ENCODE assay signal across 19 mouse cellular contexts in genomic region chr17:65842669-65843381, GRCm38 (mm10). TPM values are rescaled to one million over a fixed set of nuclear protein-coding genes. Genes with fewer than 3 reads are reported as not detected.
DNase-seq lines count a peak whose midpoint lies in the region; ATAC-seq lines count a peak whose summit lies in the region.
"Had no signal": no experiment of that assay in that cellular context is flagged by ENCODE, and none has a peak within 500 bp of the region (broad histone marks: within the 10 kb centered on the region; RNA-seq: fewer than 3 reads in every experiment).

No protein-coding gene starts in this region.

- no peaks in the 10 kb centered on the region for H3K27me3 ChIP-seq in kidney, embryonic 15.5 days
- no peaks in the 10 kb centered on the region for H3K27me3 ChIP-seq in kidney, embryonic 16.5 days (ENCODE audit: insufficient read depth, low read length)
- H3K27me3 ChIP-seq: embryonic facial prominence, embryonic 13.5 days; Patski had no signal

- H3K4me2 ChIP-seq in kidney, embryonic 15.5 days, result no peak overlapping the region
- H3K4me2 ChIP-seq in kidney, embryonic 16.5 days (replicated peaks; ENCODE audit: low read depth, low read length), result no peak overlapping the region
- H3K4me2 ChIP-seq: embryonic facial prominence, embryonic 13.5 days; hindbrain, embryonic 14.5 days had no signal

- H3K9ac ChIP-seq in kidney, embryonic 15.5 days, result no peak overlapping the region
- no peak overlapping the region for H3K9ac ChIP-seq in kidney, embryonic 16.5 days (replicated peaks; ENCODE audit: low read length)
- H3K9ac ChIP-seq: embryonic facial prominence, embryonic 13.5 days; hindbrain, embryonic 14.5 days had no signal

- no peaks in the 10 kb centered on the region for H3K9me3 ChIP-seq in kidney, embryonic 15.5 days (replicated peaks)
- no peaks in the 10 kb centered on the region for H3K9me3 ChIP-seq in kidney, embryonic 16.5 days (ENCODE audit: low read length)
- H3K9me3 ChIP-seq: embryonic facial prominence, embryonic 13.5 days had no signal

- no peak overlapping the region for H3K4me3 ChIP-seq in kidney, embryonic 15.5 days (replicated peaks)
- H3K4me3 ChIP-seq in kidney, embryonic 16.5 days (ENCODE audit: low read length), result no peak overlapping the region
- H3K4me3 ChIP-seq: embryonic facial prominence, embryonic 13.5 days had no signal

- no peak for ATAC-seq in kidney, embryonic 15.5 days (replicated peaks; ENCODE audit: low FRiP score)
- peak; percentile 46; the same call in 1 of the 2 replicates for ATAC-seq in kidney, embryonic 16.5 days (ENCODE audit: low FRiP score, low TSS enrichment)
- no peak for ATAC-seq in megakaryocyte, adult 5-6 weeks (ENCODE audit: poor library complexity, severe bottlenecking)
- ATAC-seq: activated CD4-positive, CD25-positive, alpha-beta regulatory T cell, adult 4 months; Patski had no signal

- 88% methylated on average over 10 of the region's 10 CpGs for WGBS in kidney, embryonic 15.5 days
- 84% methylated on average over 10 of the region's 10 CpGs for WGBS in kidney, embryonic 16.5 days

- H3K36me3 ChIP-seq in kidney, embryonic 15.5 days, result peaks cover 81% of the 10 kb centered on the region
- H3K36me3 ChIP-seq in kidney, embryonic 16.5 days (ENCODE audit: insufficient read depth, low read length), result peaks cover 46% of the 10 kb centered on the region

- H3K4me1 ChIP-seq in kidney, embryonic 15.5 days, result no peaks in the 10 kb centered on the region
- no peaks in the 10 kb centered on the region for H3K4me1 ChIP-seq in kidney, embryonic 16.5 days (ENCODE audit: insufficient read depth, low read length)

- peak; percentile 23 to 34 for DNase-seq in cerebellum, postnatal 25 days
- no peak for DNase-seq in cerebellum, adult 11-12 months
- peak; percentile 31 for DNase-seq in kidney, adult 18-20 months
- DNase-seq in MN1 (ENCODE audit: low spot score), result no peak
- no peak for DNase-seq in layer of hippocampus, adult 9-11 months
- DNase-seq: adrenal gland, postnatal 25 days; B cell, adult 2 months; gastrocnemius, postnatal 14 days; heart, postnatal 10 days; layer of hippocampus, postnatal 36 days; left cerebral cortex, postnatal 4 days; lung, adult 18-20 months had no signal

- no peak overlapping the region for H3K27ac ChIP-seq in kidney, embryonic 15.5 days
- H3K27ac ChIP-seq in kidney, embryonic 16.5 days (ENCODE audit: low read length), result no peak overlapping the region
- H3K27ac ChIP-seq: embryonic facial prominence, embryonic 13.5 days; hindbrain, embryonic 14.5 days had no signal

RNA-seq across cellular contexts. Expression of gene Ralbp1, which starts 42.8 kb away (rescaled TPM):
- polyA plus RNA-seq in kidney, embryonic 15.5 days (2015; fragmentation: Nextera tagmentation; extraction: Ambion mirVana), result 66.0 and 70.2 TPM in 2 replicates
- 68.7 and 71.0 TPM in 2 replicates for polyA plus RNA-seq in kidney, embryonic 16.5 days (2015; fragmentation: Nextera tagmentation; extraction: Ambion mirVana)
- 32.3 and 34.9 TPM in 2 replicates for total RNA-seq in megakaryocyte, adult 5-6 weeks (2015)
- 102 and 104 TPM in 2 replicates for total RNA-seq in megakaryocyte, adult 5-6 weeks (2017)

Comparison
In these comparisons a context has a peak if more than half of its experiments do, and no peak if none do; other contexts are left out.
1. DNase-seq: peak in cerebellum, postnatal 25 days (2 of 2) and kidney, adult 18-20 months (single experiment); none in cerebellum, adult 11-12 months (single experiment), MN1 (single experiment) and layer of hippocampus, adult 9-11 months (single experiment).